Mouse (Mus musculus) testis, adult 2 months (tissue): ENCODE results near the gene Apaf1.

Experiments used
- CTCF ChIP-seq: fragments of 200-500 bp; IDR thresholded peaks from 2 replicates; pipeline ENCODE4 v1.5.1; 2012; ENCODE audit warnings: low read depth, mild to moderate bottlenecking, inconsistent platforms, low read length, moderate library complexity; ENCODE audit not compliant: control insufficient read depth, insufficient read depth, insufficient replicate concordance
- POLR2A ChIP-seq: fragments of 200-500 bp; IDR thresholded peaks from 2 replicates; pipeline ENCODE4 v1.6.1; 2012; ENCODE audit warnings: low read depth, mild to moderate bottlenecking, inconsistent platforms, low read length, moderate library complexity; ENCODE audit not compliant: control insufficient read depth

DNA sequence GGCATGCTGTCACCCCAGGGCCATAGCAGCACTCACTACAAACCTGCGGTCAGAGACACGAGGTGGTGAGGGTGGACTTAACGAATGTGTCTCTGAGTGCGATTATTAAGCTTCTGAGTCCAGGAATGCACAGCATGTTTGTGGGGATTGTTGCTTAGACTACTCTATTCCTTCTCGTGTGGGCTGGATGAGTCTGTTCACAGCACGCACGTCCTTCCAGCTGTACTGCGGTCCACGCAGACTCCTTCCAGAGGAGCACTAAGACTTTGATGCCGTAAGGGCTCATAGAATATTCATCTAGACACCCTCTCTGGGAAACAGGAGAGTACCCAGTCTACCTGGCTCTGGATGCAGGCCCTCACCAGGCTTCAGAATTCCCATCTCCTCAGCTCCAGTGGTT, 114.3 kb downstream of the Apaf1 start:
- no peak for TF ChIP-seq POLR2A
- TF ChIP-seq CTCF = no peak
